Mouse (Mus musculus): ENCODE measurements around the gene Cpeb4. TPM values are rescaled to one million over a fixed set of nuclear protein-coding genes. Genes with fewer than 3 reads are reported as not detected.

Cpeb4 gene
- total and polyA plus RNA-seq, 2 experiments: 9.0 to 30.6 TPM

DNA sequence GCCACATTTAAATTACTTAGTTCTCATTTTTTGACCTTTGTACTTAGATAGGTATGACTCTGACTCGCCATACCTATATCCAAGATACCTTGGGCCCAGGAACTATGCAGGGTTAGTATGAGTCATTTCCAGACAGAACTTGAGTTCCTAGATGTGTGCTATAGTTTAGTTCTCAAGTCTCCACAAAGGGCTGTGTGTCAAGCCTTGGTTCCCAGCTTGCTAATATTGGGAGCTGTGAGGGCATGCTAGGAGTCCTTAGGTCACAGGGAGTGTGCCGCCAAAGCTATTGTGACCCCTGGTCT is 43.3 kb upstream of the Cpeb4 start:
- Histone ChIP-seq H3K79me2 (ENCODE audit: control insufficient read depth, insufficient read depth, low read length) (no peaks in the 10 kb centered on the region), H3K27me3 (ENCODE audit: control insufficient read depth, insufficient read depth, low read length) (no peaks in the 10 kb centered on the region), H3K4me1 (ENCODE audit: control insufficient read depth, insufficient read depth, low read length) (peaks cover 49% of the 10 kb centered on the region), H3K4me3 (ENCODE audit: insufficient read depth, low read depth, low read length) (no peak overlapping the region), H3K36me3 (ENCODE audit: control insufficient read depth, insufficient read depth, low read length) (no peaks in the 10 kb centered on the region), H3K9ac (ENCODE audit: low read depth, low read length) (no peak overlapping the region), H3K27ac (replicated peaks; ENCODE audit: insufficient read depth, low read depth, low read length) (peak overlapping the region; percentile 53)
- 48% methylated on average over 2 of the region's 2 CpGs for WGBS
- DNase-seq (ENCODE audit: extremely low read depth, low read depth, low spot score): no peak
- TF ChIP-seq CTCF (IDR thresholded peaks at IDR 0.05; ENCODE audit: low read depth, low read length) (no peak), POLR2A (IDR thresholded peaks at IDR 0.05; ENCODE audit: extremely low read depth, insufficient read depth, low read length) (no peak)

- H3K36me3 ChIP-seq (ENCODE audit: control insufficient read depth, insufficient read depth, low read length): no peaks in the 10 kb centered on the region
- WGBS: 46% methylated on average over 10 of the region's 10 CpGs
- H3K27ac ChIP-seq (replicated peaks; ENCODE audit: insufficient read depth, low read depth, low read length): peak overlapping the region; percentile 89
- H3K27me3 ChIP-seq (ENCODE audit: control insufficient read depth, insufficient read depth, low read length): no peaks in the 10 kb centered on the region
- peak; percentile 98 for DNase-seq (ENCODE audit: extremely low read depth, low read depth, low spot score)
- peak overlapping the region; percentile 65 for H3K9ac ChIP-seq (ENCODE audit: low read depth, low read length)
- TF ChIP-seq POLR2A (IDR thresholded peaks at IDR 0.05; ENCODE audit: extremely low read depth, insufficient read depth, low read length) (no peak), CTCF (IDR thresholded peaks at IDR 0.05; ENCODE audit: low read depth, low read length) (no peak)
- peaks cover 42% of the 10 kb centered on the region for H3K4me1 ChIP-seq (ENCODE audit: control insufficient read depth, insufficient read depth, low read length)
- no peaks in the 10 kb centered on the region for H3K79me2 ChIP-seq (ENCODE audit: control insufficient read depth, insufficient read depth, low read length)
- H3K4me3 ChIP-seq (ENCODE audit: insufficient read depth, low read depth, low read length): no peak overlapping the region
Measured at GRCm38 (mm10) chr11:31830213-31831151, 41.5 kb upstream of the Cpeb4 start.

GRCm38 (mm10) chr11:31831451-31831850 is 40.6 kb upstream of the Cpeb4 start:
- no peaks in the 10 kb centered on the region for H3K79me2 ChIP-seq (ENCODE audit: control insufficient read depth, insufficient read depth, low read length)
- no peak for DNase-seq (ENCODE audit: extremely low read depth, low read depth, low spot score)
- no peak overlapping the region for H3K9ac ChIP-seq (ENCODE audit: low read depth, low read length)
- WGBS: 80% methylated on average over 5 of the region's 5 CpGs
- no peak overlapping the region for H3K4me3 ChIP-seq (ENCODE audit: insufficient read depth, low read depth, low read length)
- TF ChIP-seq CTCF (IDR thresholded peaks at IDR 0.05; ENCODE audit: low read depth, low read length) (no peak), POLR2A (IDR thresholded peaks at IDR 0.05; ENCODE audit: extremely low read depth, insufficient read depth, low read length) (no peak)
- no peaks in the 10 kb centered on the region for H3K27me3 ChIP-seq (ENCODE audit: control insufficient read depth, insufficient read depth, low read length)
- H3K27ac ChIP-seq (replicated peaks; ENCODE audit: insufficient read depth, low read depth, low read length): peak overlapping the region; percentile 61
- no peaks in the 10 kb centered on the region for H3K36me3 ChIP-seq (ENCODE audit: control insufficient read depth, insufficient read depth, low read length)
- peaks cover 37% of the 10 kb centered on the region for H3K4me1 ChIP-seq (ENCODE audit: control insufficient read depth, insufficient read depth, low read length)

GRCm38 (mm10) chr11:31831983-31832382 is 40.0 kb upstream of the Cpeb4 start:
- TF ChIP-seq POLR2A (IDR thresholded peaks at IDR 0.05; ENCODE audit: extremely low read depth, insufficient read depth, low read length): no peak
- no peak for TF ChIP-seq CTCF (IDR thresholded peaks at IDR 0.05; ENCODE audit: low read depth, low read length)
- no peaks in the 10 kb centered on the region for H3K36me3 ChIP-seq (ENCODE audit: control insufficient read depth, insufficient read depth, low read length)
- H3K9ac ChIP-seq (ENCODE audit: low read depth, low read length): no peak overlapping the region
- H3K27ac ChIP-seq (replicated peaks; ENCODE audit: insufficient read depth, low read depth, low read length): peak overlapping the region; percentile 8; the same call in 1 of the 2 replicates
- H3K4me3 ChIP-seq (ENCODE audit: insufficient read depth, low read depth, low read length): no peak overlapping the region
- no peak for DNase-seq (ENCODE audit: extremely low read depth, low read depth, low spot score)
- 82% methylated on average over 5 of the region's 5 CpGs for WGBS
- H3K4me1 ChIP-seq (ENCODE audit: control insufficient read depth, insufficient read depth, low read length): peaks cover 35% of the 10 kb centered on the region
- no peaks in the 10 kb centered on the region for H3K27me3 ChIP-seq (ENCODE audit: control insufficient read depth, insufficient read depth, low read length)
- H3K79me2 ChIP-seq (ENCODE audit: control insufficient read depth, insufficient read depth, low read length): no peaks in the 10 kb centered on the region

DNA sequence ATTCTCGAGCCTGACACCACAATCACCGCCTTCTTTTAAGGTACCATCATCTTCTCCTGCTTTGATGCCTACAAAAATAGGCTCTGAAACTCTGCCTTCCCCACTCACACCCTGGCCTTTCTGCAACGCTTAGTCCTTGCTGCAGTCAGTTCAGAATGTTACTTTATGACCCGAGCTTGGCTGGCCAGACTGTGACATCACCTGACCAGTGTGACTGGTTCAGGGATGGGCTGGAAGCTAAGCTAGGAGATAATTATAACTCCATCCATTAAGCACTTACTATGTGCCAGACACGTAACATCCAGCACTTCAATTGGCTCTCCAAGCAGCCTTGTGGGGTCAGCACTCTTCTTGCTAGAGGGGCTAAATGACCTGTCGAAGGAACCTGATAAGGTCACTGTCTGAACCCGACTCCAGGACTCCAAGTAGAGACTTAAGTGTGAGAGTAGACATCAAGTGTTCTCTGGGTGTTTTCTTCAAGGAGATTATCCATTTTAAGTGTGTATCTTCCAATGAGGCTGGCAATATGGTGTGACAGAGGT is 39.5 kb upstream of the Cpeb4 start:
- Histone ChIP-seq H3K27ac (replicated peaks; ENCODE audit: insufficient read depth, low read depth, low read length) (peak overlapping the region; percentile 8; the same call in 1 of the 2 replicates), H3K27me3 (ENCODE audit: control insufficient read depth, insufficient read depth, low read length) (no peaks in the 10 kb centered on the region), H3K79me2 (ENCODE audit: control insufficient read depth, insufficient read depth, low read length) (no peaks in the 10 kb centered on the region), H3K4me3 (ENCODE audit: insufficient read depth, low read depth, low read length) (no peak overlapping the region), H3K36me3 (ENCODE audit: control insufficient read depth, insufficient read depth, low read length) (no peaks in the 10 kb centered on the region), H3K9ac (ENCODE audit: low read depth, low read length) (no peak overlapping the region), H3K4me1 (ENCODE audit: control insufficient read depth, insufficient read depth, low read length) (peaks cover 35% of the 10 kb centered on the region)
- DNase-seq (ENCODE audit: extremely low read depth, low read depth, low spot score): peak; percentile 61
- 69% methylated on average over 7 of the region's 7 CpGs for WGBS
- TF ChIP-seq POLR2A (IDR thresholded peaks at IDR 0.05; ENCODE audit: extremely low read depth, insufficient read depth, low read length): no peak
- no peak for TF ChIP-seq CTCF (IDR thresholded peaks at IDR 0.05; ENCODE audit: low read depth, low read length)

- no peaks in the 10 kb centered on the region for H3K27me3 ChIP-seq (ENCODE audit: control insufficient read depth, insufficient read depth, low read length)
- H3K9ac ChIP-seq (ENCODE audit: low read depth, low read length): no peak overlapping the region
- no peak overlapping the region for H3K4me3 ChIP-seq (ENCODE audit: insufficient read depth, low read depth, low read length)
- H3K79me2 ChIP-seq (ENCODE audit: control insufficient read depth, insufficient read depth, low read length): no peaks in the 10 kb centered on the region
- WGBS: 68% methylated on average over 2 of the region's 2 CpGs
- peaks cover 32% of the 10 kb centered on the region for H3K4me1 ChIP-seq (ENCODE audit: control insufficient read depth, insufficient read depth, low read length)
- no peak for DNase-seq (ENCODE audit: extremely low read depth, low read depth, low spot score)
- TF ChIP-seq CTCF (IDR thresholded peaks at IDR 0.05; ENCODE audit: low read depth, low read length) (no peak), POLR2A (IDR thresholded peaks at IDR 0.05; ENCODE audit: extremely low read depth, insufficient read depth, low read length) (no peak)
- H3K27ac ChIP-seq (replicated peaks; ENCODE audit: insufficient read depth, low read depth, low read length): no peak overlapping the region
- no peaks in the 10 kb centered on the region for H3K36me3 ChIP-seq (ENCODE audit: control insufficient read depth, insufficient read depth, low read length)
Measured at GRCm38 (mm10) chr11:31833506-31833905, 38.5 kb upstream of the Cpeb4 start.
